Mouse (Mus musculus) ovary, postnatal 10 days (tissue): Measurements from ENCODE around the gene Lmo1.

Source experiments
- DNase-seq: peaks from one replicate; pipeline ENCODE4 v3.0.0; 2022; ENCODE audit warnings: low spot score

Gene Lmo1

GRCm38 (mm10) chr7:109174949-109175669 lies at the start of gene Lmo1:
Gene Lmo1 (minus strand): TSS chr7:109175207.
- no peak for DNase-seq

DNA sequence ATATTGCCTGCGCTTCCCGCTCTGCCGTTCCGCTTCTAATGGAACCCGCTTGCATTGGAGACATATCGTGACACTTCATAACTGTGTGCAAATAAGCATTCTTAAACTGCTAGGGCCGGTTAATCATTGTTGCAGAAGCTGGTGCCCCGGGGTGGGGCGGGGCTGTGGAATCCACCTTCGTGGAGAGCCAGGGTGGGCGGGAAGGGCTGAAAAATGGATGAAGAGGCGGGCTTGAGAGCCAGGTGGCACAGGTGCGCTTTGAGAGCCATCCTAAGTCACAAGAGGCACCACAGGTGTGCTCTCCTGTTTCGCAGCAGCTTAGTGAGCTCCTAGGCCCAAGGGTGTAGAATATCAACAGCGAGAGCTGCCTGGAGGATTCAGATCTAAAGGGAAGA lies 46.7 kb upstream of the Lmo1 start:
- DNase-seq = no peak

DNA sequence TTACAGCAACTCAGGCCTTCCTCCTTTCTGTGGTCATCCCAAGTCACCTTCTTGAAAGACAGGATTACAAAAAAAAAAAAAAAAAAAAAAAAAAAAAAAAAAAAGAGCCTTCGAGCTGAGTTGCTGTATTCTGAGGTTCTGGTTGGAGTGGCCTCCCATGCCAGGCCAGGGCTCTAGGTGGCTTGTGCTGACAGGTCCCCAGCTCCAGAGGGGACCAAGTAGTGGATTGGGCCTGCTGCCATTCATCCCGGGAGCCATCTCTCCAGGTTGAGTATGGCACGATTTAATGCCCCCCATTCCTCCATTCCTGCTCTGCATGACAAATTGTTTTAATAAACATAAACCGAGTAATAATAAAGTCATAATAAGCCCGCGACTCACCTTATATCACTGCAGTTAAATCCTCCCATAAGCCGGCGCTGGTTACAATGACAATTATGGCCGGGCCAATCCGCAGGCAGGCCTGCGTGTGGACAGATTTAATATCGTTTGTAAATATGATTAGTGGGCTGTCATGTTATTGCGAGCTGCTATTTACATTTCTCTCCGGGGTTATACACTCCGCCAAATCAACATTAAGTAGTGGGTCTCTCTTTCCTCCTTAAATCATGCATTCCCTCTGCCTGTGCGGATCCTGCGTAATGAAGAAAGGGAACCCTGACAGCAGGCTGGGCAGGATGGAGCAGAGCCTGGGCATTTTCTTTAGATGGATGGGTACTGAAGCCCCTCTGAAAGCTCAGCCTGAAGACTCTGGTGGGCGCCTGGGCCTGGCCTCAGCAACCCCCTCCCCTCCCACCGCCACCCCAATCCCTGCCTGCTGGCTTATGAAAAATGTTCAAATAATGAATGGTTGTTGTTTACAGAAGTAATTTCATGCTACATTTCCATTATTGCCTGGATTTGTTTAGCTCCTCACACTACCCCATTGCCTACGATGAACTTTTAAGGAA lies 46.0 kb upstream of the Lmo1 start:
- no peak for DNase-seq

DNA sequence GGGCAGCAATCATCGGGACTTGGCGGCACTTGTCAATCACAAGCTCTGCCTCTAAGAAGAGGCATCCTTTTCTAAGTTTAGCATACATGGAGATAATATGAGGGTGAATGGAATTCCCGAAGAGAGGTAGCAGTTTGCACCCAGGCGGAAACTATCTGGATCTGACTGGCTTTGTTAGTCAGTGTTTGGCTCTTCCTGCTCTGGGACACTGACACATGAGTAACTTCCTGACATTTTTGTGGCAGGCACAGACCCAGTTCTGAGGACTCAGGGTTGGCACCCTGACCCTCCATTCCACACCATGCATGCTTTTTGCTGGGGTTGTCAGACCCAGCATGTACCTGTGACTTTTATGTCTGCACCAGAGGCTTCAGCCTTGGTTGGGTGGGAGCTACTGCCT lies 45.0 kb upstream of the Lmo1 start:
- DNase-seq = no peak

DNA sequence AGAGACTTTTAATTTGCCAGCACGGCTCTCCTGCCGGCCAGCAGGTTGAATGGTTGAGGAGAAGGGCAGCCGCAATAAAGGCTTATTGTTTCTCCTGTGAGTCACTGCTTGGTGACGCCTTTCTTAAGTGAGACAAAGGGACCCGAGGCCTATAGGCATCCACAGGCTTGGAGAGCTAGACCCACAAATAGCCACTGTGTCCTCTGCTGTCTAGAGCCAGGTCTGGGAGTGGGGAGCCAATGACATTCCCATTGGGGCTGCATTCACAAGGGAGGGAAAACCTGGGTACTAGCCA lies 43.9 kb upstream of the Lmo1 start:
- DNase-seq = no peak

DNA sequence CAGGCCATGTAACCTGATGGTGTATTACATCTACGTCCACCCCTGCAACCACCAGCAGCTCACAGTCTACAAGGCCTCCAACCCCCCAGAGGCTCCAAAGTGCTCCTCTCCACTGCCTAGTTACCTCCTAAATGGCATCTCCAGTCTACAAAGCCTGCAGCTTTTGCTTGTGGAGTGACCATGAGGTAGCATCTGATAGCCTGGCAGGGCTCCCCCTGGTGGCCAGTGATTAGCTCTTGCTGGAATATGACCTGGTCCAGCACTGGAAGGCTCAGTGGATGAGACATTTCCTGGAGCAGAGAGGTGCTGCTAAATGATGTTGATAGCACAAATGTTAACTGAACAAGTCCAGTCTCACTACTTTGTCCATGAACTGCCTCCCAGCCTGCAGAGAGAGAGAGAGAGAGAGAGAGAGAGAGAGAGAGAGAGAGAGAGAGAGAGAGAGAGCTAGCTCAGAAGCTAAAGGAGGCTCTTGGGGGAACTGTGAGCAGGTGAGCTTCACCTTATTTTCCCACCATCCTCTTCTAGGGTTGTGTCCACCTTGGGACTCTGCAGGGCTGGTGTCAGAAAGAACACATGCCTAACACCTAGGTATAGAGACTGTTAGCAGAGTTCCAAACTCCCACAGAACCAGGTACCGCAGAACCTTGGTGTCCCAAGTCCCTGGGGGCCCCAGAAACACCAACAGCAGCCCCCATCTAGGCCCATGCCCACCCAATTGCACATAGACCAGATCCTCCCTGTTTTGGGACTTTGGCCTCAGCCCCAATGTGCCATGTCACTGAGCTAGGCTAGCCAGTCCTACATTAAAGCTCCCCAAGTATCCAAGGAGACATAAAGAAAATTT lies 43.3 kb upstream of the Lmo1 start:
- DNase-seq = peak; percentile 58

- no peak for DNase-seq
Measured at GRCm38 (mm10) chr7:109209804-109210203, 34.8 kb upstream of the Lmo1 start.

DNA sequence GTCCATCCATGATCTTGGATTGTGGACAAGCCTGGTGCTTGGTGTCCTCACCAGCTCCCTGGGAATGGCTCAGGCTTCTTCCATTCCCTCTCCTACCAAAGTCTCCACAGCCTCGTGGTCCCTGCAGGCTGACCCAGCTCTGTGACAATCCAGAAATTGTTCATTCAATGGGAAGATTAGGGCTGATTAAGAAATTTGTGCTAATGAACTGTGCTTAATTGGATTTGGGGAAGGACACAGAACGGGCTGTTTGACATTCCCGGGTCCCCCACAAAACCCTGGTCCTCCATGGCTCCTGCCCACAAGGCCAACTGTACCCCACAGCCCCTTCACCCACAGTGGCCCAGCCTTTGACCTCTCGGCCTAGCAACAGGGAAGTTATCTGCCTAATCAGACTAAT lies 32.8 kb upstream of the Lmo1 start:
- no peak for DNase-seq

- DNase-seq = no peak
Measured at GRCm38 (mm10) chr7:109206358-109206757, 31.4 kb upstream of the Lmo1 start.

- no peak for DNase-seq
Measured at GRCm38 (mm10) chr7:109203140-109203539, 28.1 kb upstream of the Lmo1 start.

DNA sequence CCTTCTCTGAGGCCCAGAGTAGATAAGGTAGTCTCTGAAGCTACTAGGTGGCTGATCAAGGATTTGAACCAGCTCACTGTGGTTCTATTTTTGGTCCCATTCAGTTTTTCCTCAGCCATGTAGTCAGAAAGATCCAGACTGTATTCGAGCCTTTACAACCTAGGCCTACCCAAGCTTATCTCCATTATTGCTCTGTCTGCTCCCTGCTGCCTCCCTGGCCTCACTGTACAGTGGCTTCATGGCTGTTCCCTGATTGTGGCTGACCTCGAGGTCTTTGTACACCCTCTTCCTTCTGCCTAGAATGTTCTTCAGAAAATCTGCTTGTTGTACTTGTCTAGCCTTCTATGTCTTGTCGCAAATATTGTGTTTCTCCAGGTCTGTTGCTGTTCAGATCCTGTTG lies 25.6 kb upstream of the Lmo1 start:
- DNase-seq = no peak

- DNase-seq = no peak
Measured at GRCm38 (mm10) chr7:109197161-109197650, 22.2 kb upstream of the Lmo1 start.

GRCm38 (mm10) chr7:109196399-109197082 lies 21.5 kb upstream of the Lmo1 start:
- no peak for DNase-seq

DNA sequence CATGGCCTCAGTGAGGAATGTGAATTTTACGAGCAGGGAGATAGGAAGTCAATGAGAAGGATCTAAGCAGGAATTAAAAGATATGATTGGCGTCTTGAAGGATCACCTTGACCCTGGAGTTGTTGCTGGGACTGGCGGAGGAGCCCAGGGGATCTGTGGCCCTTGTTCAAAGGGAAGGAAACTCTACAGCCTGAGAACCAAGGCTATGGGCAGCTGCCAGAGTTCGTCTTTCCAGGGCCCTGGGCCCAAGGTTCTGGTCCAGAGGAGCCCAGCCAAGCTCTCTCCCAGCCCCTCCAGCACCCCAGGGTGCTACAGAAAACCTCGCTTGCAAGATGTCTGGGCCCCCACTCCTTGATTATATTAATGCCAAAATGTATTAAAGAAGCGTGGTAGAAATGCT lies 21.0 kb upstream of the Lmo1 start:
- no peak for DNase-seq

DNA sequence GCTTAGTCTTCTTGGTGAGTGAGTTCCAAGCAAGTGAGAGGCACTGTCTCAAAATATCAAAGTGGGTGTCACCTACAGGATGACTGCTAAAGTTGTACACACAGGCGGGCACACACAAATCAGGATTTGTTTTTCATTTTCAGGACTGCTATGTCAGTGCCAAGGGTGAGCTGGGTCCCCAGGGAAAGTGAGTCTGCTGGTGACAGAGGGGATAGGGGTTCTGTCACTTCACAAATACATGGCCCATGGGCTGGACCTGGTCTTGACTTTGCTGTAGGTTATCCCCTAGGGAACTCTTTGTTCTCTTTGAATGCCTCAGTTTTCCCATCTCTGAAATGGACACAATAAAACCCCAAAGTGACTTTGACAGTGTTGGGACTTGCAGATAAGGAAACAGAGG lies 19.8 kb upstream of the Lmo1 start:
- no peak for DNase-seq

DNA sequence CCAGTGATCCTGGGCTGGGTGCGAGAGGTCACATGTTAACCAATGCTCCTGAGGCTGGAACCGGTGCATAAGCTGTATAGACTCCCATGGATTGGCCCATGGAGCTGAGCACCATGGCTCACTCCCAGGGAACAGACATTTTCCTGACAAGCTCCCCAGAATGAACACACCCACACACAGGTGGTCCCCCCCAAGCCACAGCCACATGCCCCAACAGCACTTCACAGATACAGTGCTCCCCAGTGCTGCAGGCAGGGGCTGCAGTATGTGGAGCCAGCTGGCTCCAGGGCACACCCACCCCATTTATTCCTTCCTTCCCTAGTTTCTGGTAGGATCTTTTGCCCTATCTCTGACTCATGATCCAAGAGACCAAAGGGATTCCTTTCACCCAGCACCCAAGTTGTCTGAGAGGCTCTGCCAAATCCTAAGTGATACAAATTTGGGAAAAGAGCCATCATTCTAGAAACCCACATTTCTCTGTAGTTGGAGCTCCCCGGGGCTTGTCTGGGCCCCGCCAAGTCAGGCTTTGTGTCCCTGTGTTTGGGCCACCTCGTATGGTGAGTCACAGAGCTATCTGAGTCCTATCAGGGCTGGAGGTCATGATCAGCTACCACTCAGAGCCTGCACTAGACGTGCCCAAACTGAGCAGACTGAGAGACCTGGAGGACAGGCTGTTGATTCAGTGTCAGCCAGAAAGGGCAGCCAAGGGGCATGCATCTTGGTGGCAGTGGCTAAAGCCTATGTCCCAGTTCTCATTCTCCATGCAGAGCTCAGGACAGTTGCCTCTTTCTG lies 12.4 kb upstream of the Lmo1 start:
- no peak for DNase-seq

DNA sequence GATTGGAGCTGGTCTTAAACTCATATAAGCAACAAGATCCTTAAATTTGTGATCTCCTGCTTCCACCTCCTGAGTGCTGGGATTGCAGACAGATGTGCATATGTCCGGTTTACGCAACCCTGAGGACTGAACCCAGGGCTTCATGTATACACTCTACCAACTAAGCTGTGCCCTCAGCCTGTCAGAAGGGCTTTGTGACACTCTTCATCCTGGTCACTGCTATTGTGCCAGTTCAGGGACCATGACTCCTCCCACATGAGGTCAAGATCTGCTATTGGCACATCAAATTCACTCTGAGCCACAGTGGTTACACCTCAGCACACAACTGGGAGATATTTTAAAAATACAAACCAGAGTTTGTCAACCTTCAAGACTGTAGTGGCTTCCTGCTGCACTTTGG lies 11.0 kb upstream of the Lmo1 start:
- DNase-seq = no peak

GRCm38 (mm10) chr7:109185564-109185963 lies 10.6 kb upstream of the Lmo1 start:
- no peak for DNase-seq

GRCm38 (mm10) chr7:109176688-109177087 lies 1.7 kb upstream of the Lmo1 start:
- DNase-seq = no peak

GRCm38 (mm10) chr7:109175670-109176625 lies 941 bp upstream of the Lmo1 start:
- DNase-seq = no peak
